Mouse (Mus musculus) lung, embryonic 15.5 days (tissue): ENCODE data around the gene Akap6. TPM values are rescaled to one million over a fixed set of nuclear protein-coding genes. Genes with fewer than 3 reads are reported as not detected.

ENCODE experiments used
- ATAC-seq: fragments of 200-750 bp; cut with Nextera tagmentation; 2 replicates; pipeline ENCODE4 v1.8.0; 2017; ENCODE audit warnings: moderate number of reproducible peaks, borderline replicate concordance; ENCODE audit not compliant: low FRiP score, low TSS enrichment; ENCODE audit errors: extremely low read depth
- H3K27ac ChIP-seq: fragments of 300-500 bp; sonication (generic); 2 replicates; pipeline ENCODE4 v1.5.1; 2015; ENCODE audit warnings: moderate library complexity, mild to moderate bottlenecking, inconsistent platforms
- H3K27me3 ChIP-seq: fragments of 300-500 bp; sonication (generic); 2 replicates; pipeline ENCODE4 v1.6.1; 2015; ENCODE audit warnings: inconsistent platforms
- H3K36me3 ChIP-seq: fragments of 300-500 bp; sonication (generic); 2 replicates; pipeline ENCODE4 v1.6.1; 2015; ENCODE audit warnings: inconsistent platforms
- H3K4me1 ChIP-seq: fragments of 300-500 bp; sonication (generic); 2 replicates; pipeline ENCODE4 v1.6.1; 2015; ENCODE audit warnings: inconsistent platforms
- H3K4me2 ChIP-seq: fragments of 300-500 bp; sonication (generic); 2 replicates; pipeline ENCODE4 v1.6.1; 2015; ENCODE audit warnings: inconsistent platforms, mild to moderate bottlenecking, moderate library complexity
- H3K4me3 ChIP-seq: fragments of 300-500 bp; sonication (generic); 2 replicates; pipeline ENCODE4 v1.5.1; 2015; ENCODE audit warnings: mild to moderate bottlenecking, inconsistent platforms
- H3K9ac ChIP-seq: fragments of 300-500 bp; sonication (generic); 2 replicates; pipeline ENCODE4 v1.6.1; 2015; ENCODE audit warnings: inconsistent platforms
- H3K9me3 ChIP-seq: fragments of 300-500 bp; sonication (generic); 2 replicates; pipeline ENCODE4 v1.6.1; 2016; ENCODE audit warnings: inconsistent platforms
- WGBS: fragments of 180-500 bp; shearing (Covaris S2); methylation state at CpG from one replicate; pipeline ENCODE4 v1.1.7; 2015; 5-methylcytosine and 5-hydroxymethylcytosine counted together
- polyA plus RNA-seq: library from polyadenylated mRNA; unstranded; fragments of >200 nt; fragmentation: Nextera tagmentation; extraction: Ambion mirVana; gene quantifications from 2 replicates; pipeline ENCODE4 v1.2.1, GENCODE M21; 2015

The Akap6 gene
- polyA plus RNA-seq, 1 experiment from 2014 or later: 0.89 TPM

- no peak for ATAC-seq
- Histone ChIP-seq H3K9me3 (no peaks in the 10 kb centered on the region), H3K27me3 (peaks cover 8% of the 10 kb centered on the region; the same call in 1 of the 2 replicates), H3K4me1 (peaks cover 12% of the 10 kb centered on the region), H3K4me3 (no peak overlapping the region), H3K4me2 (no peak overlapping the region), H3K9ac (no peak overlapping the region), H3K36me3 (no peaks in the 10 kb centered on the region), H3K27ac (no peak overlapping the region)
- 78% methylated on average over 4 of the region's 4 CpGs for WGBS
Observed at GRCm38 (mm10) chr12:52794131-52794530, 94.9 kb downstream of the Akap6 start.

- H3K4me1 ChIP-seq: peaks cover 3% of the 10 kb centered on the region; the same call in 1 of the 2 replicates
- 82% methylated on average over 18 of the region's 18 CpGs for WGBS
Observed at GRCm38 (mm10) chr12:52795551-52796470, 96.6 kb downstream of the Akap6 start.

GRCm38 (mm10) chr12:52796471-52796795, 97.2 kb downstream of the Akap6 start:
- no peak for ATAC-seq
- H3K4me3 ChIP-seq: no peak overlapping the region
- H3K4me2 ChIP-seq: no peak overlapping the region
- no peak overlapping the region for H3K9ac ChIP-seq
- no peaks in the 10 kb centered on the region for H3K9me3 ChIP-seq
- no peaks in the 10 kb centered on the region for H3K27me3 ChIP-seq
- H3K27ac ChIP-seq: no peak overlapping the region
- whole genome bisulfite sequencing: 79% methylated on average over 4 of the region's 4 CpGs
- no peaks in the 10 kb centered on the region for H3K36me3 ChIP-seq
- H3K4me1 ChIP-seq: peaks cover 3% of the 10 kb centered on the region; the same call in 1 of the 2 replicates

More at GRCm38 (mm10) chr12:52795551-52796470, 96.6 kb downstream of the Akap6 start:
- no peaks in the 10 kb centered on the region for H3K27me3 ChIP-seq
- no peak overlapping the region for H3K4me2 ChIP-seq
- H3K36me3 ChIP-seq: no peaks in the 10 kb centered on the region
- H3K9me3 ChIP-seq: no peaks in the 10 kb centered on the region
- no peak overlapping the region for H3K4me3 ChIP-seq
- no peak overlapping the region for H3K9ac ChIP-seq
- H3K27ac ChIP-seq: no peak overlapping the region
- ATAC-seq: no peak

- Histone ChIP-seq H3K27me3 (no peaks in the 10 kb centered on the region), H3K36me3 (no peaks in the 10 kb centered on the region), H3K27ac (no peak overlapping the region), H3K4me2 (no peak overlapping the region), H3K9me3 (no peaks in the 10 kb centered on the region), H3K9ac (no peak overlapping the region), H3K4me3 (no peak overlapping the region), H3K4me1 (no peaks in the 10 kb centered on the region)
- ATAC-seq: no peak
- 75% methylated on average over 9 of the region's 9 CpGs for WGBS
Observed at GRCm38 (mm10) chr12:52799717-52800116, 100.5 kb downstream of the Akap6 start.

GRCm38 (mm10) chr12:52806273-52806672, 107.1 kb downstream of the Akap6 start:
- H3K9ac ChIP-seq: no peak overlapping the region
- H3K4me3 ChIP-seq: no peak overlapping the region
- no peak overlapping the region for H3K27ac ChIP-seq
- H3K4me2 ChIP-seq: no peak overlapping the region
- 69% methylated on average over 3 of the region's 3 CpGs for WGBS
- no peak for ATAC-seq
- no peaks in the 10 kb centered on the region for H3K9me3 ChIP-seq
- H3K27me3 ChIP-seq: no peaks in the 10 kb centered on the region
- no peaks in the 10 kb centered on the region for H3K36me3 ChIP-seq
- H3K4me1 ChIP-seq: no peaks in the 10 kb centered on the region

- Histone ChIP-seq H3K9ac (no peak overlapping the region), H3K4me1 (no peaks in the 10 kb centered on the region), H3K4me3 (no peak overlapping the region), H3K36me3 (no peaks in the 10 kb centered on the region), H3K27me3 (no peaks in the 10 kb centered on the region), H3K9me3 (no peaks in the 10 kb centered on the region), H3K27ac (no peak overlapping the region), H3K4me2 (peak overlapping the region; percentile 25; the same call in 1 of the 2 replicates)
- peak; percentile 67; the same call in 1 of the 2 replicates for ATAC-seq
- 39% methylated on average over 7 of the region's 7 CpGs for WGBS
Observed at GRCm38 (mm10) chr12:52818588-52818987, 119.4 kb downstream of the Akap6 start.

- no peak overlapping the region for H3K4me3 ChIP-seq
- no peak for ATAC-seq
- no peak overlapping the region for H3K27ac ChIP-seq
- 79% methylated on average over 5 of the region's 5 CpGs for WGBS
- H3K4me1 ChIP-seq: 0 out of 2 replicates have a peak, but pooled peaks cover 7% of the 10 kb centered on the region
- H3K9ac ChIP-seq: no peak overlapping the region
- no peaks in the 10 kb centered on the region for H3K27me3 ChIP-seq
- no peaks in the 10 kb centered on the region for H3K9me3 ChIP-seq
- H3K36me3 ChIP-seq: no peaks in the 10 kb centered on the region
- H3K4me2 ChIP-seq: no peak overlapping the region
Observed at GRCm38 (mm10) chr12:52824774-52825173, 125.6 kb downstream of the Akap6 start.

DNA sequence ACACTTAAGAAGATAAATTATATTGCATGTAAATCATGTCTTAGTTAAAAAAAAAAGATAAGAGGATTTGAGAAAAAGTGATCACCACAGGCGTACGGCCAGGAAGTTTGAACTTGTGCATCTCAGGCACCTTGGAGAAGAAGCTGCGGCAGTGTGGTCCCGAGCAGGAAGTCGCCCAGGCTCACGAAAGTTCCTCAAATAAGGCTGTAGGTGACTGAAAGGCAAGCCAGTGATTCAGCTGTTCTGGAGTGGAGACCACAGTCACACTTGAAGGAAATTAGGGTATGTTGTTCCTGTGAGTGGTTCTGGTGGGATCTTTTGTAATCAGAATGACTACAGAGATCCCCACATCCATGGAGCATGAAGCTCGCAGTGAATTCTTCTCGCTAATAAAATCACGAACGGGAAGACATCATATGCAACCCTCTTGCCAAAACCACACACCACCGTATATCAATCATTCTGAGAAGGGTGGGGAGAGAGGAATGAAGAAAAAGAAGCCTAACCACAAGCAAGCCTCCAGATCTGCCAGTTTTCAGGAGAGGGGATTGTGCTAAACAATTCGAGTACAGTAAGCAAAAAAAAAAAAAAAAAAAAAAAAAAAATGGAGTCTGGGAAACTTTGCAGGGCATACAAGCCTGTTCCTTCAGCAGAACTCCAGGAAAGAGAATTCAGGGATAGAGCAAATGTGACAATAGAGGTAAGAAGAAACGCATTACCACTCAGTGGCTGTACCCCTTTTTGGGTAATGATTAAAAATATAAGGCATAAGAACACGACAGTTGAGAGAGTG, 130.0 kb downstream of the Akap6 start:
- peak overlapping the region; percentile 21 for H3K4me2 ChIP-seq
- H3K27ac ChIP-seq: peak overlapping the region; percentile 37; the same call in 1 of the 2 replicates
- H3K4me3 ChIP-seq: no peak overlapping the region
- 45% methylated on average over 14 of the region's 14 CpGs for WGBS
- no peaks in the 10 kb centered on the region for H3K9me3 ChIP-seq
- no peaks in the 10 kb centered on the region for H3K27me3 ChIP-seq
- no peak for ATAC-seq
- H3K4me1 ChIP-seq: peaks cover 22% of the 10 kb centered on the region; the same call in 1 of the 2 replicates
- H3K9ac ChIP-seq: no peak overlapping the region
- H3K36me3 ChIP-seq: no peaks in the 10 kb centered on the region

DNA sequence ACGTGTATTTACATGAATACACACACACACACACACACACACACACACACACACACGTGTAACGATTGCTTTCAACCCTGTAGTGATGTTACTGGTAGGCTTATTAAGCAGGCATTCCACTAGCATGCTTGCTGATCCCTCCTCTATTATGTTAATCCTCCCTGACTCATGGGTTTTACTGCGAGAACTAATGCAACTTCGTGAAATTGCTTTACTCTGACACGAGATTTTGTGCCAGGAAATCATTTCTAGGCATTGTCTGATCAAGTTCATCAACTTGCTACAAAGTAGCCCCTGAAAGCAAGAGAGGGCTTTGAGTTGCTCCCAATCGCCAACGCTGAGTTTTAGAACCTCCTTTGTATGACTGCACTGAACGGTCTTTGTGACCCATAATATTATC, 132.6 kb downstream of the Akap6 start:
- Histone ChIP-seq H3K36me3 (no peaks in the 10 kb centered on the region), H3K27me3 (no peaks in the 10 kb centered on the region), H3K9ac (no peak overlapping the region), H3K27ac (peak overlapping the region; percentile 5; the same call in 1 of the 2 replicates), H3K9me3 (no peaks in the 10 kb centered on the region), H3K4me2 (no peak overlapping the region), H3K4me1 (peaks cover 47% of the 10 kb centered on the region), H3K4me3 (no peak overlapping the region)
- ATAC-seq: no peak
- WGBS: 47% methylated on average over 9 of the region's 9 CpGs

DNA sequence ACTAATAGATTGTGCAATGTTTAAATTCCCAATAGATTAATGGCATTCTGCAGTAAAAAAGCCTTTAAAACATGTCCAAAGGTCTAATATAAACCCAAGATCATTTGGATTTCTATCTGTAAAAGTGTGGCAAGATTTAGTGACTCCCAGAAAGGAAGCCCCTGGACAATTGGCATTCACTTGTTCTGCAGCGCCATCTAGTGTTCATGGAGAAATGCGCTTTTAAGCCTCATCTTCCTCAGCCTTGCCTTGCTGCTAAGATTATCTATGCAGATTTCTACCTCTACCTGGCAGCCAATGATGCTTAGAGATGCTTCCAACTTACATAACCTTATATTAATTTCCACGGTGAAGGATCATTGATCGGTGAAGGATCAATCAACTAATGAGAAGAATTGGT, 133.0 kb downstream of the Akap6 start:
- no peak for ATAC-seq
- H3K27ac ChIP-seq: no peak overlapping the region
- 6% methylated on average over 4 of the region's 4 CpGs for WGBS
- H3K9ac ChIP-seq: no peak overlapping the region
- no peaks in the 10 kb centered on the region for H3K9me3 ChIP-seq
- H3K4me3 ChIP-seq: no peak overlapping the region
- H3K4me2 ChIP-seq: no peak overlapping the region
- no peaks in the 10 kb centered on the region for H3K27me3 ChIP-seq
- H3K4me1 ChIP-seq: peaks cover 47% of the 10 kb centered on the region
- no peaks in the 10 kb centered on the region for H3K36me3 ChIP-seq

GRCm38 (mm10) chr12:52833141-52833540, 134.0 kb downstream of the Akap6 start:
- H3K4me1 ChIP-seq: peaks cover 47% of the 10 kb centered on the region
- H3K9ac ChIP-seq: no peak overlapping the region
- no peaks in the 10 kb centered on the region for H3K9me3 ChIP-seq
- H3K4me2 ChIP-seq: no peak overlapping the region
- no peak overlapping the region for H3K27ac ChIP-seq
- H3K4me3 ChIP-seq: no peak overlapping the region
- no peaks in the 10 kb centered on the region for H3K27me3 ChIP-seq
- WGBS: 42% methylated on average over 6 of the region's 6 CpGs
- no peak for ATAC-seq
- H3K36me3 ChIP-seq: no peaks in the 10 kb centered on the region

- no peak for ATAC-seq
- H3K4me3 ChIP-seq: no peak overlapping the region
- no peaks in the 10 kb centered on the region for H3K36me3 ChIP-seq
- H3K4me2 ChIP-seq: no peak overlapping the region
- H3K27me3 ChIP-seq: no peaks in the 10 kb centered on the region
- H3K9me3 ChIP-seq: no peaks in the 10 kb centered on the region
- peaks cover 42% of the 10 kb centered on the region for H3K4me1 ChIP-seq
- no peak overlapping the region for H3K27ac ChIP-seq
- H3K9ac ChIP-seq: no peak overlapping the region
- WGBS: 41% methylated on average over 10 of the region's 10 CpGs
Observed at GRCm38 (mm10) chr12:52834074-52834473, 134.9 kb downstream of the Akap6 start.
